Mouse (Mus musculus) spleen, adult 2 months (tissue): Measurements from ENCODE around the gene Nos3.

ENCODE experiments used
- CTCF ChIP-seq: fragments of 200-500 bp; IDR thresholded peaks from 2 replicates; pipeline ENCODE4 v1.5.1; 2011; ENCODE audit warnings: mild to moderate bottlenecking, inconsistent platforms; ENCODE audit not compliant: insufficient read depth, insufficient read length, insufficient replicate concordance; ENCODE audit errors: extremely low read depth
- POLR2A ChIP-seq: fragments of 200-500 bp; IDR thresholded peaks from 2 replicates; pipeline ENCODE4 v1.6.1; 2011; ENCODE audit warnings: low read depth, low read length, inconsistent platforms

DNA sequence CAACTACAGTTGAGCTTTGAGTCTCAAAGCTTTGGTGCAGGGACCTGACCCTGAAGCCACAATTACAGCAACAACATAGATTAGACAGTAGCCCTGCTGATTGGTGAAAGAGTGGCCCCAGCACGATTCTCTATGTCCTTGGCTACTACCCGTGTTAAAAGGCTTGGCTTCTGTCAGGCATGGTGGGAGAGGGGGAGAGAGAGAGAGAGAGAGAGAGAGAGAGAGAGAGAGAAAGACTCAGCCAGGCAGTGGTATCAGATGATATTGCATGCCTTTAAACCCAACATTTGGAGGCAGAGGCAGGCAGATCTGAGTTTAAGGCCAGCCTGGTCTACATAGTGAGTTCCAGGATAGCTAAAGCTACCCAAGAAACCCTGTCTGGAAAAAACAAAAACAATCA is 17.4 kb downstream of the Nos3 start:
- TF ChIP-seq CTCF (no peak), POLR2A (no peak)
